Mouse (Mus musculus) E14TG2a.4 (cell line): Measurements from ENCODE around the gene Pf4.
A peak's percentile ranks its signal among the peaks of the same experiment; 100 is the strongest.

ENCODE experiments used
- CTCF ChIP-seq: conservative IDR thresholded peaks from 2 replicates; pipeline ENCODE4 v1.5.1; 2014; ENCODE audit warnings: low read length
- POU5F1 ChIP-seq: IDR thresholded peaks from 2 replicates; pipeline ENCODE4 v1.6.1; 2014; ENCODE audit warnings: low read length, borderline replicate concordance

- TF ChIP-seq CTCF (peak; percentile 17; the same call in 1 of the 2 replicates), POU5F1 (no peak)
Observed at GRCm38 (mm10) chr5:90785659-90786588, 13.7 kb downstream of the Pf4 start, which contains the start of gene Cxcl3.
